Mouse (Mus musculus) lung, embryonic 16.5 days (tissue): ENCODE data around the gene Polr3k. TPM values are rescaled to one million over a fixed set of nuclear protein-coding genes. Genes with fewer than 3 reads are reported as not detected.
A peak's percentile ranks its signal among the peaks of the same experiment; 100 is the strongest.

Source experiments
- ATAC-seq: fragments of 200-750 bp; cut with Nextera tagmentation; 2 replicates; pipeline ENCODE4 v1.8.0; 2017; ENCODE audit warnings: low read depth, mild to moderate bottlenecking, moderate library complexity
- H3K27ac ChIP-seq: fragments of 300-500 bp; sonication (generic); 2 replicates; pipeline ENCODE4 v1.5.1; 2014; ENCODE audit warnings: mild to moderate bottlenecking, control low read depth, low read length
- H3K27me3 ChIP-seq: fragments of 300-500 bp; sonication (generic); 2 replicates; pipeline ENCODE4 v1.6.1; 2014; ENCODE audit warnings: low read depth, low read length, mixed read lengths; ENCODE audit not compliant: control insufficient read depth, insufficient read depth
- H3K36me3 ChIP-seq: fragments of 300-500 bp; sonication (generic); 2 replicates; pipeline ENCODE4 v1.6.1; 2014; ENCODE audit warnings: low read length; ENCODE audit not compliant: control insufficient read depth, insufficient read depth
- H3K4me1 ChIP-seq: fragments of 300-500 bp; sonication (generic); replicated peaks from 2 replicates; pipeline ENCODE4 v1.6.1; 2014; ENCODE audit warnings: low read length, mixed read lengths; ENCODE audit not compliant: control insufficient read depth, insufficient read depth
- H3K4me2 ChIP-seq: fragments of 300-500 bp; sonication (generic); 2 replicates; pipeline ENCODE4 v1.6.1; 2014; ENCODE audit warnings: low read depth, low read length, control low read depth
- H3K4me3 ChIP-seq: fragments of 300-500 bp; sonication (generic); 2 replicates; pipeline ENCODE4 v1.5.1; 2014; ENCODE audit warnings: mild to moderate bottlenecking, low read length, control low read depth
- H3K9ac ChIP-seq: fragments of 300-500 bp; sonication (generic); 2 replicates; pipeline ENCODE4 v1.6.1; 2014; ENCODE audit warnings: low read length, control low read depth
- H3K9me3 ChIP-seq: fragments of 300-500 bp; sonication (generic); 2 replicates; pipeline ENCODE4 v1.6.1; 2016; ENCODE audit warnings: low read length; ENCODE audit not compliant: control insufficient read depth
- WGBS: fragments of 180-500 bp; shearing (Covaris S2); extraction: QIAGEN DNeasy Blood & Tissue Kit; methylation state at CpG from one replicate; pipeline ENCODE4 v1.1.7; 2014; 5-methylcytosine and 5-hydroxymethylcytosine counted together
- polyA plus RNA-seq: library from polyadenylated mRNA; unstranded; fragments of >200 nt; fragmentation: Nextera tagmentation; extraction: Ambion mirVana; gene quantifications from 2 replicates; pipeline ENCODE4 v1.2.1, GENCODE M21; 2015

Gene Polr3k
- 63.4 and 68.5 TPM in 2 replicates for polyA plus RNA-seq

GRCm38 (mm10) chr2:181863791-181864535, at the start of gene Polr3k:
Polr3k (plus strand) TSS chr2:181864337.
- peak within 1 kb of the TSS; percentile 80 for H3K4me2 ChIP-seq
- H3K4me1 ChIP-seq, result peaks cover 13% of the 10 kb centered on the region

GRCm38 (mm10) chr2:181829032-181829650, 35.0 kb upstream of the Polr3k start:
- H3K4me3 ChIP-seq, result no peak overlapping the region
- no peak overlapping the region for H3K27ac ChIP-seq
- no peak for ATAC-seq
- no peaks in the 10 kb centered on the region for H3K9me3 ChIP-seq
- H3K4me1 ChIP-seq, result no peaks in the 10 kb centered on the region
- 43% methylated on average over 2 of the region's 2 CpGs for WGBS
- no peak overlapping the region for H3K4me2 ChIP-seq
- H3K9ac ChIP-seq, result no peak overlapping the region
- no peaks in the 10 kb centered on the region for H3K36me3 ChIP-seq
- H3K27me3 ChIP-seq, result no peaks in the 10 kb centered on the region

More at GRCm38 (mm10) chr2:181863791-181864535, at the start of gene Polr3k:
- Histone ChIP-seq H3K27me3 (no peaks in the 10 kb centered on the region), H3K4me3 (peak within 1 kb of the TSS; percentile 85), H3K9ac (peak within 1 kb of the TSS; percentile 81), H3K9me3 (no peaks in the 10 kb centered on the region), H3K27ac (peak within 1 kb of the TSS; percentile 80), H3K36me3 (peaks cover 3% of the 10 kb centered on the region)
- ATAC-seq, result peak; percentile 100
- under 1% methylated on average over 35 of the region's 35 CpGs for WGBS

- no peaks in the 10 kb centered on the region for H3K36me3 ChIP-seq
- no peak for ATAC-seq
- H3K4me1 ChIP-seq, result peaks cover 3% of the 10 kb centered on the region; the same call in 1 of the 2 replicates
- H3K27me3 ChIP-seq, result no peaks in the 10 kb centered on the region
- H3K9ac ChIP-seq, result no peak overlapping the region
- no peaks in the 10 kb centered on the region for H3K9me3 ChIP-seq
- 66% methylated on average over 2 of the region's 2 CpGs for WGBS
- no peak overlapping the region for H3K27ac ChIP-seq
- no peak overlapping the region for H3K4me2 ChIP-seq
- no peak overlapping the region for H3K4me3 ChIP-seq
Observed at GRCm38 (mm10) chr2:181832745-181833144, 31.4 kb upstream of the Polr3k start.

- H3K4me2 ChIP-seq, result peak within 1 kb of the TSS; percentile 81
- ATAC-seq, result peak; percentile 99
- peaks cover 7% of the 10 kb centered on the region for H3K4me1 ChIP-seq
- H3K9ac ChIP-seq, result peak within 1 kb of the TSS; percentile 75
- peak within 1 kb of the TSS; percentile 64 for H3K4me3 ChIP-seq
- peak within 1 kb of the TSS; percentile 73 for H3K27ac ChIP-seq
- H3K9me3 ChIP-seq, result no peaks in the 10 kb centered on the region
- peaks cover 4% of the 10 kb centered on the region for H3K36me3 ChIP-seq
- no peaks in the 10 kb centered on the region for H3K27me3 ChIP-seq
- WGBS, result under 1% methylated on average over 35 of the region's 35 CpGs
Observed at GRCm38 (mm10) chr2:181837372-181838292, 26.5 kb upstream of the Polr3k start, which contains the start of gene Pcmtd2. Pcmtd2 (plus strand) TSS chr2:181837854.

GRCm38 (mm10) chr2:181838293-181838680, 25.9 kb upstream of the Polr3k start:
- Histone ChIP-seq H3K27ac (peak overlapping the region; percentile 73), H3K9me3 (no peaks in the 10 kb centered on the region), H3K4me2 (peak overlapping the region; percentile 81), H3K4me3 (peak overlapping the region; percentile 64), H3K36me3 (peaks cover 6% of the 10 kb centered on the region), H3K9ac (peak overlapping the region; percentile 75), H3K4me1 (peaks cover 7% of the 10 kb centered on the region), H3K27me3 (no peaks in the 10 kb centered on the region)
- 4% methylated on average over 3 of the region's 3 CpGs for WGBS
- peak; percentile 24; the same call in 1 of the 2 replicates for ATAC-seq

GRCm38 (mm10) chr2:181845709-181846394, 18.3 kb upstream of the Polr3k start:
- H3K4me1 ChIP-seq, result no peaks in the 10 kb centered on the region
- H3K9me3 ChIP-seq, result no peaks in the 10 kb centered on the region
- no peak overlapping the region for H3K4me2 ChIP-seq
- 78% methylated on average over 5 of the region's 5 CpGs for WGBS
- H3K27me3 ChIP-seq, result no peaks in the 10 kb centered on the region
- H3K9ac ChIP-seq, result no peak overlapping the region
- peaks cover 20% of the 10 kb centered on the region for H3K36me3 ChIP-seq
- no peak for ATAC-seq
- no peak overlapping the region for H3K4me3 ChIP-seq
- no peak overlapping the region for H3K27ac ChIP-seq

- no peaks in the 10 kb centered on the region for H3K27me3 ChIP-seq
- peak overlapping the region; percentile 80 for H3K4me2 ChIP-seq
- peak overlapping the region; percentile 80 for H3K27ac ChIP-seq
- H3K9ac ChIP-seq, result peak overlapping the region; percentile 81
- peaks cover 6% of the 10 kb centered on the region for H3K36me3 ChIP-seq
- H3K4me3 ChIP-seq, result peak overlapping the region; percentile 85
- under 1% methylated on average over 22 of the region's 22 CpGs for WGBS
- ATAC-seq, result peak; percentile 39; the same call in 1 of the 2 replicates
- H3K9me3 ChIP-seq, result no peaks in the 10 kb centered on the region
- H3K4me1 ChIP-seq, result peaks cover 13% of the 10 kb centered on the region
Observed at GRCm38 (mm10) chr2:181864536-181864860, 361 bp downstream of the Polr3k start.

- WGBS, result 56% methylated on average over 5 of the region's 5 CpGs
- H3K4me3 ChIP-seq, result no peak overlapping the region
- H3K4me2 ChIP-seq, result no peak overlapping the region
- peaks cover 13% of the 10 kb centered on the region for H3K4me1 ChIP-seq
- no peak overlapping the region for H3K9ac ChIP-seq
- peaks cover 12% of the 10 kb centered on the region for H3K36me3 ChIP-seq
- no peaks in the 10 kb centered on the region for H3K27me3 ChIP-seq
- H3K27ac ChIP-seq, result no peak overlapping the region
- ATAC-seq, result no peak
- H3K9me3 ChIP-seq, result no peaks in the 10 kb centered on the region
Observed at GRCm38 (mm10) chr2:181866931-181867330, 2.8 kb downstream of the Polr3k start.
